Mouse (Mus musculus): Measurements from ENCODE around the gene Fgf8.

Fgf8 gene

DNA sequence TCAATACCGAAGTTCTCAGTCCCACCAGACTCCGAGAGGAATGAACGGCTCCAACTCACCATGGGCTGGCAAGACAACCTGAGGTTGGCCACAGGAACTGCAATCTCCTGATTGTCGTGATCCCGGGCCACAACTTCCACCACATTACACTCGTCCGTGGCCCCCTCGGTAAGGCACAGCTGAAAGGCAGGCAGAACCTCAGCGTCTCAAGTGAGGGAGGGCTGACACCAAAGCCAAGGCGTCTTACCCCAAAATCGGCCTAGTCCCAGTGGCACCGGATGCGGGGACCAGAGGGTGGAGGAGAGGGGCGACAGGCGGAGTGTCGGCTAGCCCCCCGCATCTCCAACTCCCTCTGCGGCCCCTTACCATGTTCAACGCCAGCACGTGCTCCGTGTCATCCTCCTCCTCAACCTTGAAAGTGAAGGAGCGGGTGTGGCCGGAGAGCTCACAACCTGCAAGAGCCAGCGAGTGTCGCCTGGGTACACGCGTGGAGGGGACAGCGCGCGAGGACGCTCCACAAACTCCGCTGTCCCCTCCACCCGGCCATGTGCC lies 6.1 kb upstream of the Fgf8 start:
- DNase-seq (ENCODE audit: low spot score) = no peak

DNA sequence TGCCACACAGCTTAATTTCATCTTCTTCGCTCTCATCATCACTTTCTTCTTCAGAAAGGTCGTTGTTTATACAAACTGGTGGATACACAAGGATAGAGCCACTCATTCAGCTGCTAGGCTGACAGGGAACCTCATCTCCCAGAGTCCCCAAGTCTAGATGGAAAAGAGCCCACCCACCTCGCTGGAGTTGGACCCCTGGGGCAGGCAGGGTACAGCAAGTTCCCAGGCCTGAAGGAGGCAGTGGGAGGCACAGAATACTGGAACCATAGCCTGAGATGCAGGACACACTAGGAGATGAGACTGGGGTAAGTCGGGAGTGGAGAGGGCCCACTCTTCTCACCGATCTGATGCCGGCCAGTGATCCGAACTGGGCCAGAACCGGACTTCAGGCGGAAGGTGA lies 5.5 kb upstream of the Fgf8 start:
- DNase-seq (ENCODE audit: low spot score) = no peak

DNA sequence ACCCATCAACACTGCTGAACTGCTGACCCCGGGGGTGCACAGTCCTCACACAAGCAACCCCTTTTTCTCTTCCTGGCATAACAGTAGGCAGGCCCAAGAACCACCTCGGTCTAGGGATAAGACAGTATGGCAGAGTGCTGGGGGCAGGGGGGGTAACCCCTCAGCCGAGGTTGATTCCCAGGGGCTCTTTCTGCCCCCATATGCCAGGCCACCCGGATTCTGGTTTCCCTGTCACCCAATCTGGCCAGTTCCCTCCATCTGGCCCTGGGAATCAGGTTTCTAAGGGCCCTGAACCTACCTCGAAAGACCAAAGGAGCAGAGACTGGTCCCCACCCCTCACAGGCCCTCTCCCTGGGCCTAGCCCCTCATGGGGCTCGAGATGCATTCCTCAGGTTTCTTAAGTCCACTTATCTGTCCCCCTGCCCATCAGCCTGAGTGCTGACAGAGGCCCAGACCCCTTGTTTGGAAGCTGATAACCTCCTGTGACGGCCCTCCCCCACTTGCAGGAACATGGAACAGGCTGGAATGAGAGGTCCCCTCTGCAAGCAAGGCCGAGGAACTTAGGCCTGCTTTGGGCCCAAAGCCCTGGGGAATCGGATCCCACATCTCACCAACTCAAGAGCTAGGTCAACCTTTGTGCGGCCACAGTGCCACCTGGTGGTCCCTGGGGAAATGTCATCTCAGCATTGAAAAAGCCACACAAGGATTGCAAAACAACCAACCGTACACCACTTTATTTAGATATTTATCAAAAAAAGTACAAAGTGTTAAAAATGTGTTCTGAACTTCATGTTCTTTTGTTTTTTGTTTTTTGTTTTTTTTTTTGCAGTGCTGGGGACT lies 4.5 kb upstream of the Fgf8 start:
- DNase-seq (ENCODE audit: low spot score) = peak; percentile 91

DNA sequence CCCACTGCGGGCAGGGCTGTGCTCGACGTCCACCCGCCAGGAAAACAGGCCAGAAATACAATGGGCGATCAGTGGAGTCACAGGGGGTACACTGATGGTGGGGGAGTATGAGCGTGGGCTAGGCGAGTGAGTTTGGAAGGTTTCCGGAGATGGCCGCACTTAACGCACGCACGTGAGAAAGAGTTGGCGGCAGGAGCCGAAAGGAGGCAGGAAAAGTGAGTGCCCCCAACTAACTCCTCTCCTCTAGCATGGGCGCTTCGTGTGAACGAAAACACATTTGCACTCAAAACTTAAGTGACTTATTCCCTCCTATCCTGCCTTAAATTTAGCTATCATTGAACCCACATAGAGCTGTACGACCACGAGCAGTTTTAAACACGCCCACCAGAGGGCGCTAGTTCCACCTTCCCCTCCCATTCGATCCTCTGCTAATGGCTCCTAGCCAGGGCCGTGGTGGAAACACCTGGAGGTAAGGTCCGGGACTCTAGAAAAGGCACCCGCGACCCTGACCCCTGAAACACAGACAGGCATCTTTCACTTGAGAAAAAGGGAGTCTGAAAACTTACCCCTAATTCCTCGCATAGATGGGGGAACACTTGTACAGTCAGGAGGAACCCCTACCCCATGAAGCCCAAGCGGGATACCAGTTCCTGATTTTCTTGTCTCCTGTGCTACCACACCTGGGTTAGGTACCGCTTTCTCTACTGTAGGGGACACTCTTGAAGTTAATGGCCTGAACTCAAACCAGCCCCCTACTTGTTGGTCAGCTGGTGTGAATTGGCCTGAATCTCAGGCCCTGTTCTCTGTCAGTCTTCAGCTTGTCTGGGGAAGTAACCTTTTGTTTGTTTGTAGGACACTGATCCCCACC lies 3.7 kb upstream of the Fgf8 start:
- peak; percentile 63 for DNase-seq (ENCODE audit: low spot score)

DNA sequence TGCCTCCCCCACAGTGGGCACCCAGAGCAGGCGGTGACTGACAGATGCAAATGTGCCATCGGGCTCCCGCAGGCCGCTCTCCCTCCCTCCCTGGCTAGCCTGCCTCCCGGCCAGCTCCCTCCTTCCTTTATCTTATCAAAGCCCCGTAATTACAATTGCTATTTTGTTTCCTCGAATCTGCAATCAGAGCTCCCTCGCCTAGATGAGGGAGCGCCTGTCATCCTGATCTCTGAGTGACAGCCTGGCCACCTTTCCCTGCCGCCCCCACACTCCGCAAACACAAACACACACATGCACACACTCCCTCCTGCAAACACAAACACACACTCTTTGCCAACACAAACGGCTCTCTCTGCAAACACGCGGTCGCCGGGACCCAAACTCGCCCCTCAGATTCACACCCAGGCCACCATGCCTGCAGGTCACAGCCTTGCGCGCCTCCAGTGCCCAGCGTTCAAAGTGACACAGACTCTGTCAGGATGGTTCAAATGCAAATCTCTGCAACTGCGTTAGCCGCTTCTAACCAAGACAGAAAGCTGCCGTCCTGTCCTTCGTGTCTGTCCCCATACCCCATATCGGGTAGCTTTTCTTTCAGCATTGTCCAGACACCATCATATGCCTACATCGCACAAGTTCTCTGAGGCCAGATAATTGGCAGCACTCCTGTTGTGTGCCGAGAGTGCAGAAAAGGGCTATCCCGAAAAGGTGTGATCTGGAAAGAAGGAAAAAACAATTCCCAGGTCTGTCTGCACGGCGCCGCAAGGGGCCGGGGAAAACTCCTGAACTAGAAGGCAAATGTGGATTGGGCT lies 2.8 kb upstream of the Fgf8 start:
- DNase-seq (ENCODE audit: low spot score) = no peak

DNA sequence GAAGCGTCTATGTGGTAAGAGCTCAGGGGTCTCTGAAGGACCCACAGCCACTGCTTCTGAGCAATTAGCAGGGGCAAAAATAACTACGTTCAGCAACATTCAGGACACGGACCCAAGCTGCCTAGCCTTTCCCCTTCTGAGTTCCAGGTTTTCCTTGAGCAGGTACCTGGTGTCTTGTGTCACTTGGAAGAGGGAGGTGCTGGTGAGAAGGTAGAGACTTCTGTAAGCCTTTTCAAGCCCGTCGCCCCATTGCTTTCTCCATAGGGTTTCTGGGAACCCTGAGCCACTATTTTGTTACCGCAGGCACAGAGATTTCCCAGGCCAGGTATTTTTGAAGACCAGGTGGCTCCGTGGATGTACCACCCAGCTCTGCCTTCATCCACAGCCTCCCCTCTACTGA lies 904 bp upstream of the Fgf8 start:
- DNase-seq (ENCODE audit: low spot score) = no peak

DNA sequence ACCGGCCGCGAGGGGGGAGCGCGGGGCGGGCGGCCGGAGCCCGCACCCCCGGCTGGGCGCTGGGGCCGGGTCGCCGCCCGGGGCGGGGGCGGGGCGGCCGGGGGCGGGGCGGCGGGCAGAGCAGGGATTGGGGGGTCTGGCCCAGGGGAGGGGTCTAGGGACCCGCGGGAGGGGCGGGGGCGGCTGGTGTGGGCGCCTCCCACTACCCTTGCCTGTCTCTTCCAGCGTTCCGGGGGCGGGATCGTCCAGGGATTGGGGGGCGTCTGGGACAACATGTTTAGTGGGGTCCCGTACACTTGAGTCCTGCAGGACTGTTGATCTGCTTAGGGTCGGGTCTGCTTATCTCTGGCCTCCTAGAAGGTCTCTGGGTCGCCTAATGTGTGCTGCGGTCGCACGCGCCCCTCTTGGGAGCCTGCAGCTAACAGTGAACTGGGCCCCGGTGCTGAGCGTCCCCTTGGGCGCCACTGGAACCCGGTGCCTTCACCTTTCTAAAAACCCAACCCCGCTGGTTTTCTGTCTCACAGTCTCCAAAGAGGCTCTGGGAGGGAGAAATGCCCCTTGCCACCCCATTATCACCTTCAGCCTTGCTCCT lies 365 bp upstream of the Fgf8 start:
- no peak for DNase-seq (ENCODE audit: low spot score)

DNA sequence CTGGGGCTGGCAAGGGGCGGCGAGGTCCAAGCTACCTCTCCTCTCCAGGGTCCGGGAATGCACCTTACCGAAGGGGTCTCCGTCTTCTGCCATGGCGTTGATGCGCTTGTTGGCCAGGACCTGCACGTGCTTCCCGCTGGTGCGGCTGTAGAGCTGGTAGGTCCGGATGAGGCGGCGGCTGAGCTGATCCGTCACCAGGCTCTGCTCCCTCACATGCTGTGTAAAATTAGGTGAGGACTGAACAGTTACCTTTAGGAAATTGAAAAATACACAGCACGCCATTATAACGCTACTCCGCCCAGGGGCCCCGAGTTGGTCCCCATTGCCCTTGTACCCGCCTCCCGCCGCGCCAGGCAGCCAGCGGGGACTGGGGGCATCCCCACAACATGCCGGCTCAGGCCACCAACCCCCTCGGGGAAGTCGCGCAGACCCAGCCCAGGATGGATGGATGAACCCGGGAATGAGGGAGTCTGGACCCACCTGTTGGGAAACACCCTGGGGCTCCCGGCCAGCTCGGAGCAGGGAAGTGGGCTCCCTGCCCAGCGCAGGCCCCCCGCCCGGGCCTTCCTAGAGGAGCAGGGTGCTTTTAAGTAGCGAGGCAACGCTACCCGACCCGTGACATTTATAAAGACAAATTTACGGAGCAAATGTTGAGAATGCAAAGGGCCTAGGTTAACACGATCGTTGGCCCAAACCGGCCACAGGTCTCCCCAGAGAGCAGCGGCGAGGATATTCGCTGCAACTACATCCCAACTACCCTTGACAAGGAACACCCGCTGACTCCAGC lies 1.1 kb downstream of the Fgf8 start:
- no peak for DNase-seq (ENCODE audit: low spot score)

DNA sequence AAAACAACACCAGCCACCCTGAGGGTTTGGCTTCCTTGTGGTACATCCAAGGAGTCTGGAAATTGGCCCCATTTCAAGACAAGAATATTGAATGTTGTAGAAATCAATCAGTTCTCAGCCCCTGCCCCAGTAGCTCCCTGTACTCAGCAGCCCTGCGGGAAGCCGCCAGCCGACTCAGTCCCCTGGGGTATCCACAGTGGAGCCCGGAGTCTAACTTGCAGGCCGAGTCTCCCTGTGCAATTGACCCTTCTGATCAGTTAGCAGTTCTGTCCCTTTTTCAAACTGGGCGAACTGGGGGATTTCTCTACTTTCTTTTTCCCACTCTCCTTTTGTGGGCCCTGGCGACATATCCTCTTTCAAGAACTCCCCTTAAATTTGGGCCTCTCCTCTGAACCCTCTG lies 1.9 kb downstream of the Fgf8 start:
- no peak for DNase-seq (ENCODE audit: low spot score)

DNA sequence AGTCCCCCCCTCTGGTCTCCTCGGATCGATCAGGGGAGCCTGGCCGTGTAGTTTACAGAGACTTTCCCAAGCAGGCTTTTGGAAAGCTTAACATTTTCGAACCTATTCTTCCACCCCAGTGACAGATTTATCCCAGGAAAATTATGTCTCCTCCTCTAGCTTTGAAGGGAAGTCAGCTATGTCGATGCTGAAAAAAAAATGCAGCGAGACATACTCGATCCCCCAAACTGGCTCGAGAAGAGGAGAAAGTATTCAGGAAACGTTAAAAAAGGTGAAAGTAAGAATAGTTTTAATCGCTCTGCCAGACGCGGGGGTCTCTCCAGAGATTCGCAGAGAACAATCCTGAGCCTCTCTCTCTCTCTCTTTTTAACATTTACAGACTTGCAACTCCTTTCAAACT lies 2.5 kb downstream of the Fgf8 start:
- no peak for DNase-seq (ENCODE audit: low spot score)

DNA sequence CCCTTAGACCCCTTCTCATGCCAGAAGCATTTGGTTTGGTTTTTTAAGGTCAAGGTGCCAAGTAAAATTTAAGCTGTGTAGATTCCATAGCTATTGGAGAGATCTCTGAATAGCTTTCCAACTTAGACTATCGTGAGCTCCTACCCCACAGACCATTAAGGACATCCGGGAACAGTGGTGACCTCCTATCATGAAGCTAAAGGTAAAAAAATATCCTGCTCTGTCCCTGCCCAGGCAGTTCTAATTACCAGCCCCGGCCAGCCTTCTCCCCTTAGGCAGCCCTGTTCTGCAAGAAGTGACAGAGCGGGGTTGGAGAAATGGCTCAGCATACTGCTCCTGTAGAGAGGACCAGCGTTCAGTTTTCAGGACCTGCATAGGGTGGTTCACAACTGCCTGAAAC lies 4.2 kb downstream of the Fgf8 start:
- DNase-seq (ENCODE audit: low spot score) = no peak

DNA sequence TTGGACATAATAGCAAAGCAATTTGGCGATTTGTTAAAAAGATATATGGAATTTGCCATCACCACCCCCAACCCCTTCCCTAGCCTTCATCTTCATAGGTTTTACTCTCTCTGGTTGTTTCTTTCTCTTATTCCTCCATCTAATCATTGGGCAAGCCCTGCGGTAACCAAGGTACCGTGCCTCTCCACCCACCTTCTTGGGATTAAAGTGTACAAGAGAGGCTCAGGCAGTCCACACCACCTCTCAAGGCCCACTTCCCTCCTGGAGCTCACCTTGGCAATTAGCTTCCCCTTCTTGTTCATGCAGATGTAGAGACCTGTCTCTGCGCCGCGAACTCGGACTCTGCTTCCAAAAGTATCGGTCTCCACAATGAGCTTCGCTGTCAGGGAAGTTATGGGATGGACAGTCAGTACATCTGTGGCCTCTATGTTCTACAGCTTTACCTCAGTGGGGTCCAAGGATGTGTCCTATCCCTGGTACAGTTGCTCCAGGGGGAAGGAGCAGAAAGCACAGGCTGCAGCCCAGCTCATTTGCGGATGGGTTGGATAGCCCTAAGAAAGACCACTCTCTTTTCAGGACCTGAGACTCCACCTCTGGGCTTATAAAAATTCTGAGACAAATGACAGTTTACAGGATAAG lies 4.8 kb downstream of the Fgf8 start:
- no peak for DNase-seq (ENCODE audit: low spot score)

DNA sequence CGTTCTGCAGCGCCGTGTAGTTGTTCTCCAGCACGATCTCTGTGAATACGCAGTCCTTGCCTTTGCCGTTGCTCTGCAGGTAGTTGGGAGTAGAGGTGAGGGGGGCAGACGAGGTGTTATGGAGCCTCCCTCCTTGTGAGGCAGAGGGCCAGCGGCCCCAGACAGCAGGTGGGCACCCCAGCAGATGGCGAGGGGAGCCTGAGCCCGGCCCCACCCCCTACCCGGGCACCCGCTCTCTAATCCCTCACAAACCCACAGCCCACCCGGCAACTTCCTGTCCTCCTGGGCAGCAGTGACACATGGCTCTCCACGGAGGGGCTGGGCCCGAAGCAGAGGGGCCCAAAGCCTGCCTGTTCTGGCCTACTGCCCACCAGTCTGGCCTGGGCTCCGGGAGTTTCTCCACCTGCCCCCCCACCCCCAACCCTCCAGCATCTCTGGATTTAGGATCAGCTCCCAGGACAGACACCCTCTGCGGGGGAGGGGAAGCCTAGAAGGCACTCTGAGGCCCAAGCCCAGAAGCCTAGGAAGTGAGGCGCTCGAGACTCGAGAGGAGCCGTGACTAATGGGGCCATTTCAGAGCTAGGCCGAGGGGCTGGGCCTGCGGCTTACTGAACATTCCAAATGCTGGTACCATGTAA lies 5.4 kb downstream of the Fgf8 start:
- DNase-seq (ENCODE audit: low spot score) = no peak

DNA sequence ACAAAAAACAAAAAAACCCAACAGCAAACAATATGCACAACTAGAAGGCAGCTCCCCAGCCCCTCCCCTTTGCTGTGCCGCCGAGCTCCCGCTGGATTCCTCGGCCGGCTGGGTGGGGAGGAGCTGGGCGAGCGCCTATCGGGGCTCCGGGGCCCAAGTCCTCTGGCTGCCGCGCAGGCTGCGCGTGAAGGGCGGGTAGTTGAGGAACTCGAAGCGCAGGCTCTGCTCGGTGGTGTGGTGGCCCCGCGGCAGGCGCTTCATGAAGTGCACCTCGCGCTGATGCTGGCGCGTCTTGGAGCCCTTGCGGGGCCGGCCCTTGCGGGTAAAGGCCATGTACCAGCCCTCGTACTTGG lies 5.9 kb downstream of the Fgf8 start:
- DNase-seq (ENCODE audit: low spot score) = no peak

DNA sequence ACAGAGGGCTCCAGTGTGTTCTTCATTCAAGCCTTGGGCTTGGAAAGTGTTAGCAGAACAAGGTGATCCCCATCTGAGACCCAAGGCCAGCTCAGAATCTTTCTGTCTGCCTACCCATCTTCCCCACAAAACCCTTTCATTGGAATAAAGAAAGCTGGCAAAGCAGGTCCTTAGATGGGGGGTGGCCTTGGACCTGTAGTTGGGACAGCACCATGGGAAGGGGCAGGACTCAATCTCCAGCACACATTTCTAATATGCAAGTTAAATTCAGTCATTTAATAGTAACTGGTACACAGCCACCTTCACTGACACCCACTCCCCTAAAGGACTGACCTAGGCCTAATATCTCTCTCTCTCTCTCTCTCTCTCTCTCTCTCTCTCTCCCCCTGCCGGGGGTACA lies 6.5 kb downstream of the Fgf8 start:
- DNase-seq (ENCODE audit: low spot score) = no peak

DNA sequence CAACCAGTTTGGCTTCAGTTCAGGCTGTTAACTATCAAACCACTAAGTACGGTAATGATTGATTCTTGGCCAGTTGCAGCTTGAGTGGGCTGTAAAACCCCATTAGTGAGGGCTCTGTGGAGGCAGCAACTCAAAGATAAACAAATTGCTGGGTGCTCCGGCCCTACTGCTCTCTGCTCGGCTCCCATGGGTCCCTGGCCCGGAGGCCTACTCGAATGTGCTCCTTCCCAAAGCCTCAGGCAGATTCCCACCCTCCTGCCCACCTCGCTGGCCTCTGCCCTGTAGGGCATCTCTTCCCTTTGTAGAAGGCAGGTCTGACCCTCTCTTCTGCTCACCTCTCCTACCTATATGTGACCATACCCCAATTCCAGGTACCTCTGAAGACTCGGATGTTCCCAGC lies 8.0 kb downstream of the Fgf8 start:
- no peak for DNase-seq (ENCODE audit: low spot score)

DNA sequence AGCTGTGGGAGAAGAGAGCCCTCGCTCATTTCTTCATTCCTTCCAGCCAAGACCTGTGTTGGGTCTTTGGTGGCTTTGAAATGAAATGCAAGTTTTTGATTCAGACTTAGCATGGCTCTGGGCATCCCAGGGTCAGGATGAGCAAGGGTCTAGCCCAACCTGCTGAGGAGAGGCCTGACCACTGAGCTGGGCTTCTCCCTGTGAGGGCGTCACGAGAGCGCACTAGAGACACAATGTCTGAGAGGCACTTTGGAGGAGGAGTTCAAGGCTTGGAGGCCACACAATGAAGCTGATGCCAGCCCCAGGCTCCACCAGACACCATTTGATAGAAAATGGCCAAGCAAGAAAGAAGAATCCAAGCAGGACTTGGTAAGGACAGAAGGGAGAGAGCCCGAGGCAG lies 8.5 kb downstream of the Fgf8 start:
- no peak for DNase-seq (ENCODE audit: low spot score)

DNA sequence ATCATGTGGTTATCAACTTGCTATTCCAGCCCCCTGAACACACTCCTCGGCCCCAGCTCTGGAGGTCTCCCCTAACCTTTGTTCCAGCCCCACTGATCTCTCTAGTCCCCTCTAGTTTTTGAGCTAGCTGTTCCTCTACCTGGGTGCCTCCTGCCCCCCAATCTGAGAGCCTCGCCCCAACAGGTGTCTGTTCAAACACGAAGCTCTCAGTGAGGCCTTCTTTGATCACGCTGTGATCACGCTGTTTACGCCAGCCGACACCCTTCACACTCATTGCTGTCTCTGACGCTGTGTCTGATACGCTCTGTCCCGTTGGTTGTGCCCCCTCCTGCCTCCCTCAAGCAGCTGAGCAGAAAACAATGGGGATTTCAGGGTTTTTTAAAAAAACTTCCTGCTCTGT lies 9.2 kb downstream of the Fgf8 start:
- no peak for DNase-seq (ENCODE audit: low spot score)

DNA sequence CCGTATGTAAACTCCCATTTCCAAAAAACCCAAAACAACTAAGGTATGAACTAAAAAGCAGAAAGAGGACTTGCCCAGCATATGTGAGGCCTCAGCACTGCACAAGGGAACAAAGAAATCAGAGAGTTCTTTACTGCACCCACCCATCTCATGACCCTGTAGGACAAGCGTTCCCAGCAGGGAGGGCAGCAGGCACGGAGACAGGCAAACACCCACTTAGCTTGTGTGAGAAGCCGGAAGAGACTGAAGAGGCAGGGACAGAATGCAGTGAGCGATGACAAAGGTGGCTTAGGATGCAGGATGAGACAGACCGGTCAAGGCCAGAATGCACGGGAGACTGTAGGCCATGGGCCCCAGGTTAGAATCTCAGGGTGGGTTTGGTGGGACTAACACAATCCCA lies 11.1 kb downstream of the Fgf8 start:
- no peak for DNase-seq (ENCODE audit: low spot score)

DNA sequence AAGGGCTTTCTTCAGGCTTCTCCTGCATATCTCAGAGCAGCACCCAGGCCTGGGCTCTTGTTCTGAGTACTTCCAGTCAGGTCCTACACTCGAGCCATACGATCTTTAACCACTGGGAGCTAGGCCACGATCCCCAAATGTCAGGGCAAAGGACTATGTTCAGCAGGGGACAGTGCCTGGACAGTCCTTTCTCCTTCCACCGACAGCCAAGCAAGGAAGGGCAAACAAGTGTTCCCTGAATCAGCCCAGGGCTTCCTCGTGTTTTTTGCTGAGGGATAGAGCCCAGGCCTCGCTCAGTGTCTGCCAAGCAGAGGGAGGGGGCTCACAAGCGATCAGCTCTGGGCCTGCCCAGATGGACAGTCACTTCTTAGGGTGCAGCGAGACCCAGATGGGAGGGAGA lies 12.7 kb downstream of the Fgf8 start:
- no peak for DNase-seq (ENCODE audit: low spot score)

All from layer of hippocampus, adult 9-10 months (tissue).